Mouse (Mus musculus): Measurements from ENCODE around the gene Aif1l. TPM values are rescaled to one million over a fixed set of nuclear protein-coding genes. Genes with fewer than 3 reads are reported as not detected.
"Not testable (repeated sequence)": the region's sequence is repeated elsewhere in the genome, so short reads cannot be mapped to it uniquely, and the experiment has no call there.

Gene Aif1l
- 10 to 100 TPM; 21.6 to 25.8 TPM for total RNA-seq (2021)
- long read RNA-seq, experiment 1, transcript Aif1l-201 (6 exons, 3,117 nt): major isoform, 23 of 34 reads
- long read RNA-seq, experiment 1, partial matches to known transcripts: 0 of 34 reads
- long read RNA-seq, experiment 1, other reads (novel, unspliced or antisense): 10 of 34 reads
- long read RNA-seq, experiment 2, transcript Aif1l-201 (6 exons, 3,117 nt): major isoform, 20 of 26 reads
- long read RNA-seq, experiment 2, partial matches to known transcripts: 0 of 26 reads
- long read RNA-seq, experiment 2, other reads (novel, unspliced or antisense): 6 of 26 reads

DNA sequence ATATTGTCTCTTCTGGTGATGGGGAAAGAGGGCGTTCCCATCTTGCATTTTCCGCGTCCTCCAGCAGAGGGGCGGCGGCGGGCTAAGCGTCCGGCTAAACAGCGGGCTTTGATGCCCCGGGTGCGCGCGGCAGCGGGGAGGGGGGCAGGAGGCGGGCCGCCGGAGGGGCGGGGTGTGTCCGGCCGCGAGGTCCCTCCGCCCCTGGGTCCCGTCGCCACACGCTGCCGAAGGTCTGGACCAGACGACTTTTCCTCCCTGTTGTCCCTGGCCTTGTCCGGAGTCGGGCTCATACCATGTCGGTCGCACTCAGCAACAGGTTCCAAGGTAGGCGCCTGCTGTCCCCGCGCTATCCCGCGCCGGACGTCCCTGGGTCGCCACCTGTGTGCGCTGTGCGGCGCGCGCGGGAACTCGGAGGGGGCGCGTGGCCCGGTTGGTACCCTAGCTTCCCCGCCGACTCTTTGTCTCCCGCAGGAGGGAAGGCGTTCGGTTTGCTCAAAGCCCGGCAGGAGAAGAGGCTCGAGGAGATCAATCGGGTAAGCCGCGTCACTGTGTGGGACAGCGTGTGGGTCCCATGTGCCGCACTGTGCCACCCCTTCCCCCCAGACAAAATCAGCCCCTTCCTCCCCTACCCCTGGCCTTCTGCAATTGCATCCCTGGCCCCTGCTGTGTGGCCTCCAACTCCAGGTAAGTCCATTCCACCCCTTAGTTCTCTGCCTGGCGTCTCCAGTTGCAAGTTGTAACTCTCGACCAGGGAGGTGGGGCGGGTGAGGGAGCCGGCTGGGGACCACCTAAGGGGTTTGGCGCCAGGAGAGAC lies at the start of gene Aif1l:
Gene Aif1l, plus strand, starts transcription at position 82 of the 814 bp plus-strand sequence.
- peak; percentile 68 to 72 for DNase-seq (ENCODE audit: low spot score in 2 of 2)

DNA sequence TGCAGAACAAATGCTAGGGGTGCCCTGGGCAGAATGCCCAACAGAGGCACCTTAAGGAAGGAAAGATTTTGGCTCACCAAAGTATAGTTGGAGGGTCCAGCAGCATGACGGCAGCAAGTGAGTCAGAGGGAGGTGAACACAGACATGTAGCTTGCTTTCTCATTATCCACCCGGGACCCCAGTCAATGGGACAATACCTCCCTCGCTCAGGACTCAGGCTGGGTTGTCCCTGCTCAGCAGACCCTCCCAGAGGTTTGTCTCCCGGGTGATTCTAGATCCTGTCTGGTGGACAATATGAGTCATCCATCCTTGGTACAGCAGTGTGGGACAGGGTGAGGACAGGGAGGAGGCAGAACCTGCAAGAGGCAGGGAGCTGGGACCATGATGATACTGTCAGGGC lies 49.0 kb upstream of the Aif1l start:
- DNase-seq (ENCODE audit: low spot score in 2 of 2): no peak

DNA sequence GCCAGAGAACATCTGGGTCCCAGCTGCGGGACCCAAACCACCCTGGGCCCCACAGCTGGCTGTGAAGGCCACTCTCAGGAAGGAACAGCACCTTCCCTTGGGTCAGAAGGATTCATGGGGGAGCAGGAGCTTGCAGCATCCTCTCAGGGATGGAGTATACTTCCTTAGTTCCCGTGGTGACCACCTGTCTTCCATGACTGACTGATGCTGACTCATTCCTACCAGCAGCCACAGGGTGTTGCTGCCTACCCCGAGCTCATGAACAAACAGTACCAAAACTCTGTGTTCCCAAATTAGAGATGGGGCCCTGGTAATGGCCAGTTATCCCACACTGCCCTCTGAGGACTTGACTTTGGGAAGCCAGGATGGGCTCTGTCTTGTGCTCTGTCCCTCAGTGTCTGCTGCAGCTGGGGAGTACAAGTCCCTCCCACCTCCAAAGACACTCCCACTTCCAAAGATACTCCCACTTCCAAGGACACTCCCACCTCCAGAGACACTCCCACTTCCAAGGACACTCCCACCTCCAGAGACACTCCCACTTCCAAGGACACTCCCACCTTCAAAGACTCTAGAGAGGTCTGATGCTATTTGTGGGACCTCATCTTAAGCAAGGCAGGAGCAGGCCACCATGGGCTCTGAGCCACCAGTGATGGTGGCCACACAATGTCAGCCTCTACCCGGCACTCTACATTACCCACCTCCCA lies 48.1 kb upstream of the Aif1l start:
- no peak for DNase-seq (ENCODE audit: low spot score in 2 of 2)

DNA sequence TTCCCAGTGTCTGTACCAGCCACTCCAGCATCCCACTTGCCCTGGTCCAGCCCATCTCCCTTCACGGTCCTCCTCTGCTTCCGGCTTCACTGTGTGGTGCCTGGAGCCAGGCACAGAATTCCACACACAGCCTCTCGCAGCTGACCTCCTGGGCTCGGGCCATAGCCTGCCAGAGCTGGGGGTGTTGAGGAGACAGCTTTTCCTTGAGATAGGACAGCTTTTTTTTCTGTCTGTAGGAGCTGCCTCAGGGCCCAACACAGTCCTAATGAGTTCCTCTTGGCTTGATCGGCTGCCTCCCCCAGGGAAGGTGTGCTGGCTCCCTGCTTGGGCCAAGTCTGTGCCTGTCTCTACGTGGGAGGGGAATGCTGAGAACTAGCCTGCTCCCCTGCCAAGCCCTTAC lies 45.9 kb upstream of the Aif1l start:
- DNase-seq (ENCODE audit: low spot score in 2 of 2): no peak

DNA sequence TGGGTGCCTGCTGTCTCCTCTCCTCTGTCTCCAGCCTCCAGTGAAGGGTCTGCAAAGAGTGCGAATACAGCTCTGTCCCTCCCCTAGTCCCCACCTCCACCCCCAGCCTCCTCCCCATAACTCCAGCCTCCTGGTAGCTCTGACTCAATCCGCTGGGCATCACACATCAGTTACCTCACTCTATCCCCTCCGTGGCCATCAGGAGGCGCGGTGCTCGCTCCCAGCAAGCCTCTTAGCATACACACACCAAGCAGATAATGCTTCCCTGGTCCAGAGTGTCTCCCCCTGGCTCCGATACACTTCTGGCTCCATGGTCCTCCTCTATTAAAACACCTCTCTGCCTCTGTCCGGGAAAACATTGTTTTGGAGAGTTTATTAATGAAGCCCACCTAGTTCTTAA lies 45.3 kb upstream of the Aif1l start:
- DNase-seq (ENCODE audit: low spot score in 2 of 2): no peak

DNA sequence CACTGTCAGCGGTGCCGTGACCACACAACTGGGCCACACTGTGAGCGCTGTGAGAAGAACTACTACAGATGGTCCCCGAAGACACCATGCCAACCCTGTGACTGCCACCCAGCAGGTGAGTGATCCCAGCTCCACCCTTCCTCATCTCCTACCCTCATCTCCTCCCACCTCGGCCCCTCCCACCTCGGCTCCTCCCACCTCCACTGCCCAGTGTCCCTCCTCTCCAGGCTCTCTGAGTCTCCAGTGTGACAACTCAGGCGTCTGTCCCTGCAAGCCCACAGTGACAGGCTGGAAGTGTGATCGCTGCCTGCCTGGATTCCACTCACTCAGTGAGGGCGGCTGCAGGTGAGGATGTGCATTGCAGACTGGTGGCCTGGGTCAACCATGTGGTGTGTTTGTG lies 44.3 kb upstream of the Aif1l start:
- no peak for DNase-seq (ENCODE audit: low spot score in 2 of 2)

DNA sequence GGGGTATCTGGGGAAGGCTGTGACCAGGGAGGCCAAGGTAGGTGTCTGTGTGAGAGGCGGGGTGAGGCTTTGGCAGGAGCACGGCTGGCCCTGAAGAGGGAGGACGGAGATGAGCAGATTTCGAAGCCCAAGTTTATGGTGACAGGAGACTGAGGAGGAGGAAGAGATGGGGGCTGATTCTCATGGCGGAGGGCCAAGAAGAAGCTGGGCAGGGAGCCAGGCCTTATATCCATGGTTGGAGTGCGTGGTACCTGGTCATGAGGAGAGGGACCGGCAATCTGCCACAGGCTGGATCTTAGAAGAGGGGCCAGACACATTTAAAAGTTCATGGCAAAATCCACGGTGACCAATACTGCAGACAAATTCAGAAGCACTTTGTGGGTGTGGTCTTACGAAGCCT lies 43.5 kb upstream of the Aif1l start:
- DNase-seq (ENCODE audit: low spot score in 2 of 2): no peak

DNA sequence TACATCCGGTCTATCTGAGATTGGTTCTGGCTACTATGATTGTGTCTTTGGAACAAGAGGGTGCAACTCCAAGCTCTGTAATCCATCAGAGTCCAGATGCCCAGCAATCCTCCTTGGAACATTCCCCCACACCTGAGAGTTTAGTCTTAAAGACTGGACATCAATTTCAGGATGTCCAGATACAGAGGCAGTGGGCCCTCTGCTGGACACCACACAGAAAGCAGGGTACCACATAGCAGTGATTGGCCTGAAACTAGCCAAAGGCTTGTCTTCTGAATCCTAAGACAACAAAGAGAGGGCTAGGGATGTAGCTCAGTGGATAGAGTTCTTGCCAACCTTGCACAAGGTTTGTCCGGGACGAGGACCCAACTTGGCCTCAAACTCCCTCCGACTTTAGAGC lies 37.4 kb upstream of the Aif1l start:
- no peak for DNase-seq (ENCODE audit: low spot score in 2 of 2)

DNA sequence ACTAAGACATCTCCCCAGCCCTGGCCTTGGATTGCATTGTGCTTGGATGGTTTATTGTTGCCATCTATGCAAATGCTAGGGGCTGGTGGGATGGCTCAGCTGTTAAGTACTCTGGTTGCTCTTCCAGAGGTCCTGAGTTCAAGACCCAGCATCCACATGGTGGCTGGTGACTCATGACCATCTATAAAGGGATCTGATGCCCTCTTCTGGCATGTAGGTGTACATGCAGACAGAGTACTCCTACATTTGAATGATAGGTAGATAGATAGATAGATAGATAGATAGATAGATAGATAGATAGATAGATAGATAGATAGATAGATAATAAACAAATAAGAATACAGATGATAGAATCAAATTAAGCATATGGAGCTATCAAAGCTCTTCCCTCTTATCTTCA lies 35.7 kb upstream of the Aif1l start:
- not testable (repeated sequence) for DNase-seq (ENCODE audit: low spot score in 2 of 2)

DNA sequence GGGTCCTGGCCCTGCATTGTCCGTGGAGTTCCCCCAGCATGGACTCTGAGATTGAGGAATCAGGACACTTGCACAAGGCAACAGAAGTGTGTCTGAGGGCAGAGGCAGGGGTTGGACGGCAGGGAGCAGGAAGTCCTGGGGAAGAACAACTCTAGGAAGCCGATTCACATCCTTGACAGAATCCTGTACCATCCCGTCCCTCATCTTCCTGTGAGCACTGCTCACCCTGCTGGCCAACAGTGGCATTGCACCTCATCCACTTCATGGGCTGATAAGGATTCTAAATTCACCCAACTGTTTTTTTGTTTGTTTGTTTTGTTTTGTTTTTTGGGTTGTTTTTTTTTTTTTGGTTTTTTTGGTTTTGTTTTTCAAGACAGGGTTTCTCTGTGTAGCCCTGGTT lies 34.8 kb upstream of the Aif1l start:
- peak; percentile 63 to 79 for DNase-seq (ENCODE audit: low spot score in 2 of 2)

DNA sequence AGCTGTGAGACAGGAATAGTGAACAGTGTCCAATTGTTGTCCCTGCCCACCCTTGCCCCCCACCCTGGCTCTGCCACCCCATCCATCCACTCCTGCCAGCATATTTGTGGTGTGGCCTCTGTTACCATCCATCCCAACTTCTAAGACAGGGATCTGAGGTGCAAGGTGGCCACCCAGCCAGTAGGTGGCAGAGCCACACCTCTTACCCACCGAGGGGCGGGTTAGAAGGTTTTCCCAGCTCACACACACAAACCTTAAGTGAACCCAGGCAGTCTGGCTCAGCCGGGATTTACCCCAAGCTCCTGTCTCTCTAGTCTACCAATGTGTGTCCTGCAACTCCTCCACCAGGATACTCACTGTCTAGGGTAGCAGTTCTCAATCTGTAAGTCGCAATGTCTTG lies 32.3 kb upstream of the Aif1l start:
- DNase-seq (ENCODE audit: low spot score in 2 of 2): no peak

DNA sequence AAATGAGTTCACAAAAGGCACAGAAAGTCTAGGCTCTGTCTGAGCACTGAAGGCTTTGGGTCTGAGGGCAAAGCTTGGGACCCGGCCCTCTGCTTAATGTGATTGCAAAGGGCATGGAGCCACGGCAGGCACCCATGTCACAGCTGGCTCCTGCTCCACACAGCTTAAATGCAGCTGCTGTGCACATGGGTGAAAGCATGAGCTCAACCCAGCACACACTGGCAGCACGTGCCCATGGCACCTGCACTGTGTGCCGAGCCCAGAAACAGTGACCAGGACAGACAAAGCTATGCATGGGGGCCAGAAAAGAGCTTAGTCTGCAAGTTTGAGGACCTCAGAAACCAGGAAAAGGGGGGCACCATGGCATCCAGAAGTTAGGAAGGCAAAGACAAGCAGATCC lies 26.3 kb upstream of the Aif1l start:
- DNase-seq (ENCODE audit: low spot score in 2 of 2): no peak

DNA sequence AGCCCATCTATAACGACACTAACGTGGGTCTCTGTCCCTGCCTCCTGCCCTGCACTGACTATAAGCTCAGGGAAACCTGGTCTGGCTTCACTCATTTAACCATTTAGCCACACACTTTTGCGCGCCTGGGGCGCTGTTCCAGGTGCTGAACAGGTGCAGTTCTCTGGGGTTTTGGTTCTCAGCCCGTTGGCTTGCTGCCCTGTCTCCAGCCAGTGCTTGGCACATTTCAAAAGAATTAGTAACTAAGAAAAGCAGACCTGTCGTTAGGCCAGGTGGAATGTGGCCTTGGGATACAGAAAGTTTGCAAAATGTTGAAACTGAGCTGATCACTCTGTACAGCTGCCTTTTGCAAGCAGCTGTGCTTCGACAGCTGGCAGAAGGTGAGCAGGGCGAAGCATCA lies 25.1 kb upstream of the Aif1l start:
- no peak for DNase-seq (ENCODE audit: low spot score in 2 of 2)

DNA sequence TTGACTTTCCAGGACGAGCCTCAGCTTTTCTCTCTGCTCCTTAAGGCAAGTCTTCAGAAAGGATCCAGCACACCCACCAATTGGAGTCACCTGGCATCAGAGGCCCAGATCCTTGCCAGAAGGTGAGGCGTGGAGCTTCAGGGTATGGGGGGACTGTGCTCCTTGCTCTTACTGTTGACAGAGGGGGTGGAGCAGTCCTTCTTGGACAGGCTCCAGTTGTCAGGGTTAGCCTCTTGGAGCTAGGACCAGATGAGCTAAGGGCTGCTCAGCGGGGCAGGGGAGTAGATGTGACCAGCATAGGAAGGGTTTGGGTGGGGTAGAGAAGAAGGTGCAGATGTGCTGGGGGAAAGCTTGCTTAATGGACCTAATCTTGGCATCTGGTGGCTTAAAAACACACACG lies 24.0 kb upstream of the Aif1l start:
- no peak for DNase-seq (ENCODE audit: low spot score in 2 of 2)

DNA sequence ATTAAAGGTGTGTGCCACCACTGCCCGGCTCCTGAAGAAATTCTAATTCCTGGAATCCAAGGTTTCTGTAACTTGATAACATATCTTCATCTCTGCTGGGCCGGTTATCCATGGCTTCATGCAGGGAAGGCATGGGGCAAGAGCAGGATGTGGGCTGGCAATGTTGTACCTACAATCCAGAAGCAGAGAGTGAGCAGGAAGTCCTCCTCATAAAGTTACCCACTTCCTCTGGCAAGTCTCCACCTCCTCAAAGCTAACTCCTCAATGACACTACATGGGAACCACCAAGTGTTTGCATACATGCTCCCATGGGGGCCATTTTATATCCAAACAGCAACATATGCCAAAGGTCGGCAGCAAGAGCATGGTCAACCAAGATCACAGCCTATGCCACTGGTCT lies 20.3 kb upstream of the Aif1l start:
- no peak for DNase-seq (ENCODE audit: low spot score in 2 of 2)

DNA sequence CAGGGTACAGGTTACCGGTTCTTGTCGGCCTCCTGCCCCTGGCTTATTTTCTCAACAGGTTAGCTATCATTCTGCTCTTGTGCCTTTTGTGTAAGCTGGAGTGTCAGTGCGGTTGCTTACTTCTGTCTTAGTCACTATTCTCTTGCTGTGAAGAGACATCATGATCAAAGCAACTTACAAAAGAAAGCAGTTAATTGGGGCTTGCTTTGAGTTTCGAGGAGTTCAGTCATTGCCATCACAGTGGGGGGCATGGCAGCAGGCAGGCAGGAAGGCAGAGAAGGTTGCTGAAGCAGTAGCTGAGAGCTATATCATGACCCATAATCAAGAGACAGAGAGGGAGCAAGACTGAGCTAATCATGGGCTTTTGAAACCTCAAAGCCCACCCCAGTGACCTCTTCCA lies 15.4 kb upstream of the Aif1l start:
- DNase-seq (ENCODE audit: low spot score in 2 of 2): no peak

DNA sequence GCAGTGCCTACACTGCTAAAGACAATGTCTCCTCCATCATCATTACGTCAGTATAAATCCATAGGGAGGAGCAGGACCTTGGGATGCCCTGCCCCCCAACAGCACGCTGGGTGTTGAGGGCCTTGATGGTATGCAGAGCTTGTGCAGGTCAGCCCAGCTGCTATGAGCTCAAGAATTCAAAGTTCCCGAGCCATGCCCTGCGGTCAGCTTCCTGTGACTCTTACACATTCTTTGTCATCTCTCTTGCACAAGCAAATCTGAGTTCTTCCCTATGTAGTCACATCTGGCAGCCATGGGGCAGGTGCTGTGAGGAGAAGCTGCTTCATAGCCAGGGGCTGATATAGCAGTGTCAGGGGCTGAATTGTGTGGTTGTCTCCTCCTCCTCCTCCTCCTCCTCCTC lies 14.9 kb upstream of the Aif1l start:
- DNase-seq (ENCODE audit: low spot score in 2 of 2): no peak

DNA sequence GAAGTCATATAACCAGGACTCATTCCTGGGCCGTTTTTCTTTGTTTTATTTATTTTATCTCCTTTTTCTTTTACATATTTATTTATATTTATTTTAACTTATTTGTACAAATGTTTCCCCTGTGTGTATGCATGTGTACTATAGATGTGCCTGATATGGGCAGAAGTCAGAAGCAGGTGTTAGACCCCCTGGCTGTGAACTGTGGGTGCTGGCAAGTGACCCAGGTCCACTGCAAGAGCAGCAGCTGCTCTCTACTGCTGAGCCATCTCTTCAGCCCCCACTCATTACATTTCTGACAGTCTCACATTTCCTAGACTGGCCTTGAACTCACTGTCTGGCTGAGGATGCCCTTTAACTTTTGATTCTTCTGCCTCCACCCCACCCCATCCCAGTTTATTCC lies 11.6 kb upstream of the Aif1l start:
- no peak for DNase-seq (ENCODE audit: low spot score in 2 of 2)

DNA sequence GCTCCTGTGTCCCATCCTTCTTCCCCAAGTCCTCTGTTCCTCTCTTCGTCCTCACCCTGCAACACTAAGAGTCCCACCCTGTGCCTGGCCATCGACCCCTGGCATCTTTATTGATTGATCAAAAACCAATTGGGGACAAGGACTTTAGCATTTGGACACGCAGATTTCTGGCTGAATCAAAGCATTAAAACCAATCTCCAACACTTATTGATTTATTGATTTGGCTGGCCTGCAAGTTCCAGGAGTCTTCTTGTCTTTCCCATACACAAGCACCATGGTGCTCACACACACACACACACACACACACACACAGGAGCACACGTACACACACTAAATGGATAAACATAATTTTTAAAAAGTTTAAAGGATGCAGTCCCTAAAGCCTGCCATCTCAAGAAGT lies 6.9 kb upstream of the Aif1l start:
- DNase-seq (ENCODE audit: low spot score in 2 of 2): no peak

DNA sequence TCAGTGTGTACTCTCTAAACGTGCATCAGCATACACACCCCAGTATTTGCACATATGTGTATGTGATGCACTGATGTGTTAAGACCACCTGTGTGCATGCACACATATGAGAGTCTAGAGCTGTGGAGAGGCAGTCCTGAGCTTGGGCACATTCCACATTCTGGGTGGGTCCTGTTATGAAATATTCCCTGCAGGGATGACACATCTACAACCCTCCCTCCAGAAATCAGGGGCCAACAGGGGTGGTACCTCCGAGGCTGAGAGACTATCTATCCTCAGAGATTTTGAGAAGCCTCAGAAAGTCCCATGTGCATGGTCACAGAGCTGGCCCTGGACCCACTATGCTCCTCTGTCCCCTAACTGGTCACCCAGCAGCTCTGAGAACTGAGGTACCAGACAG lies 4.4 kb upstream of the Aif1l start:
- DNase-seq (ENCODE audit: low spot score in 2 of 2): no peak

DNA sequence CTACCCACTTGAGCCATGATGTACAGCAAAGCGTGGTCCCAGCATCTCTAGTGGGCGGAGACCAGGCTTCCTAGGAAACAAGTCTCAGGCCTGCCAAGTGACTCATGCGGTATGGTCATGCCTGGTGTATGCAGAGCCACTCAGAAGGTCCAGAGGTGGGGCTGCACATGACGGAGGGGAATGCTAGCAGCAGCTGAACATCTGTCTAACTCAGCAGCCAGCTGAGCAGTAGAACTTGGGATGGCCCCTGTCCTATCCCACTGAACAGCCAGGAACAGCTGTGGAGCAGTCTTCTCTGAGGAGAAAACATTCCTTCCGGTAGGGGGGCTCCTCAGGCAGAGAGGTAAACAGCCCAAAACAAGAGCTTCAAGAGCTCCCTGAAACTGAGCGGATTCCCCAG lies 1.5 kb upstream of the Aif1l start:
- DNase-seq (ENCODE audit: low spot score in 2 of 2): peak in 1 of 2 experiments; percentile 56

DNA sequence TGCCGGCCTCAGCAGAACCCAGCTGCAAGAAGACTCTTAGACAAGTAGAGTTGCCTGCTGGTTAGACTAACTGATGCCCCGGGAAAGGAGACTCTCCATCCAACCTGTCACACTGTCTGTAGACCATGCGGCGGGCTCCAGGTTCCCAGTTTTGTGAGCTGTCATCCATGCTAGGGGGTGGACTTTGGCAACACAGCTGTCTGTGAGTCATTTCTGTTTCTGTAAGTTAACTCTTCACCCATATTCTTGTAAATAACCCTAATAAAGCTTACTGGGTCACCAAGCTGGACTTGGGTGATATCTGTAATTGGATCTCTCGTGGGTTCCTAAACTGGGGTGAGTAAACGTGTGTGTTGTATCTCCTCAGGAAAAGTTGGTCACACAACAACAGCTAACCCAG lies 1.1 kb upstream of the Aif1l start:
- no peak for DNase-seq (ENCODE audit: low spot score in 2 of 2)

Data from gastrocnemius, postnatal 4 days (tissue).